Mouse (Mus musculus) limb, embryonic 11.5 days (tissue): ENCODE data around the gene Mrps35. TPM values are rescaled to one million over a fixed set of nuclear protein-coding genes. Genes with fewer than 3 reads are reported as not detected.

Experiments
- ATAC-seq: fragments of 200-750 bp; cut with Nextera tagmentation; 2 replicates; pipeline ENCODE4 v1.8.0; 2017; ENCODE audit warnings: low read depth; ENCODE audit not compliant: insufficient number of reproducible peaks, low FRiP score, low TSS enrichment
- DNase-seq: peaks from one replicate; pipeline ENCODE4 v3.0.0-alpha.2; 2015; ENCODE audit warnings: low spot score
- H3K27ac ChIP-seq: fragments of 300-500 bp; sonication (generic); replicated peaks from 2 replicates; pipeline ENCODE4 v1.5.1; 2014; ENCODE audit warnings: low read depth, mild to moderate bottlenecking, low read length
- H3K27me3 ChIP-seq: fragments of 300-500 bp; sonication (generic); 2 replicates; pipeline ENCODE4 v1.6.1; 2014; ENCODE audit warnings: mild to moderate bottlenecking, low read length, mixed read lengths; ENCODE audit not compliant: control insufficient read depth, insufficient read depth
- H3K36me3 ChIP-seq: fragments of 300-500 bp; sonication (generic); 2 replicates; pipeline ENCODE4 v1.6.1; 2014; ENCODE audit warnings: mild to moderate bottlenecking, low read length, moderate library complexity, mixed read lengths; ENCODE audit not compliant: control insufficient read depth, insufficient read depth
- H3K4me1 ChIP-seq: fragments of 300-500 bp; sonication (generic); 2 replicates; pipeline ENCODE4 v1.6.1; 2014; ENCODE audit warnings: low read length, mixed read lengths; ENCODE audit not compliant: control insufficient read depth, insufficient read depth
- H3K4me2 ChIP-seq: fragments of 300-500 bp; sonication (generic); 2 replicates; pipeline ENCODE4 v1.6.1; 2014; ENCODE audit warnings: low read depth, mild to moderate bottlenecking, moderate library complexity; ENCODE audit not compliant: severe bottlenecking
- H3K4me3 ChIP-seq: fragments of 300-500 bp; sonication (generic); 2 replicates; pipeline ENCODE4 v1.5.1; 2014; ENCODE audit warnings: low read depth, low read length
- H3K9ac ChIP-seq: fragments of 300-500 bp; sonication (generic); 2 replicates; pipeline ENCODE4 v1.6.1; 2014; ENCODE audit warnings: mild to moderate bottlenecking, low read length
- H3K9me3 ChIP-seq: fragments of 300-500 bp; sonication (generic); 2 replicates; pipeline ENCODE4 v1.6.1; 2016; ENCODE audit warnings: low read length; ENCODE audit not compliant: control insufficient read depth
- WGBS: fragments of 180-500 bp; shearing (Covaris S2); extraction: QIAGEN DNeasy Blood & Tissue Kit; methylation state at CpG from one replicate; pipeline ENCODE4 v1.1.7; 2014; 5-methylcytosine and 5-hydroxymethylcytosine counted together
- polyA plus RNA-seq: library from polyadenylated mRNA; unstranded; fragments of >200 nt; fragmentation: Nextera tagmentation; extraction: Ambion mirVana; gene quantifications from 2 replicates; pipeline ENCODE4 v1.2.1, GENCODE M21; 2014

The Mrps35 gene
- polyA plus RNA-seq, 1 experiment from 2014 or later: 111 TPM

- no peaks in the 10 kb centered on the region for H3K9me3 ChIP-seq
- peaks cover 5% of the 10 kb centered on the region for H3K36me3 ChIP-seq
- H3K4me1 ChIP-seq: peaks cover 7% of the 10 kb centered on the region
- peak overlapping the region; percentile 77 for H3K4me3 ChIP-seq
- DNase-seq (no peak), ATAC-seq (no peak)
- H3K4me2 ChIP-seq: peak overlapping the region; percentile 46
- WGBS: 55% methylated on average over 7 of the region's 7 CpGs
- no peaks in the 10 kb centered on the region for H3K27me3 ChIP-seq
- H3K27ac ChIP-seq: no peak overlapping the region
- peak overlapping the region; percentile 91 for H3K9ac ChIP-seq
These were observed 1.1 kb downstream of the Mrps35 start for GRCm38 (mm10) chr6:147043633-147044032.

GRCm38 (mm10) chr6:147049239-147049805 lies 6.8 kb downstream of the Mrps35 start:
- no peak for ATAC-seq

GRCm38 (mm10) chr6:147051666-147052065 lies 9.1 kb downstream of the Mrps35 start:
- H3K36me3 ChIP-seq: peaks cover 15% of the 10 kb centered on the region
- H3K4me2 ChIP-seq: no peak overlapping the region
- 95% methylated on average over 8 of the region's 8 CpGs for whole genome bisulfite sequencing
- H3K27me3 ChIP-seq: no peaks in the 10 kb centered on the region
- H3K9me3 ChIP-seq: no peaks in the 10 kb centered on the region
- no peak overlapping the region for H3K4me3 ChIP-seq
- DNase-seq (no peak), ATAC-seq (no peak)
- no peak overlapping the region for H3K9ac ChIP-seq
- H3K4me1 ChIP-seq: no peaks in the 10 kb centered on the region
- no peak overlapping the region for H3K27ac ChIP-seq

More at GRCm38 (mm10) chr6:147049239-147049805, 6.8 kb downstream of the Mrps35 start:
- Histone ChIP-seq H3K36me3 (peaks cover 10% of the 10 kb centered on the region), H3K4me1 (no peaks in the 10 kb centered on the region), H3K4me2 (no peak overlapping the region), H3K9ac (no peak overlapping the region), H3K4me3 (no peak overlapping the region), H3K27me3 (no peaks in the 10 kb centered on the region), H3K27ac (no peak overlapping the region), H3K9me3 (no peaks in the 10 kb centered on the region)
- no peak for DNase-seq
- 95% methylated on average over 13 of the region's 13 CpGs for WGBS

GRCm38 (mm10) chr6:147052440-147052839 lies 9.9 kb downstream of the Mrps35 start:
- Histone ChIP-seq H3K9me3 (no peaks in the 10 kb centered on the region), H3K9ac (no peak overlapping the region), H3K4me2 (no peak overlapping the region), H3K27ac (no peak overlapping the region), H3K27me3 (no peaks in the 10 kb centered on the region), H3K36me3 (peaks cover 15% of the 10 kb centered on the region), H3K4me1 (no peaks in the 10 kb centered on the region), H3K4me3 (no peak overlapping the region)
- 94% methylated on average over 9 of the region's 9 CpGs for WGBS
- no peak for ATAC-seq
- no peak for DNase-seq

- WGBS: 93% methylated on average over 19 of the region's 19 CpGs
- DNase-seq: no peak
These were observed 11.5 kb downstream of the Mrps35 start for GRCm38 (mm10) chr6:147053785-147054646.

GRCm38 (mm10) chr6:147055374-147055977 lies 12.9 kb downstream of the Mrps35 start:
- DNase-seq (no peak), ATAC-seq (no peak)
- H3K9ac ChIP-seq: no peak overlapping the region
- whole genome bisulfite sequencing: 90% methylated on average over 10 of the region's 10 CpGs
- no peaks in the 10 kb centered on the region for H3K9me3 ChIP-seq
- no peak overlapping the region for H3K4me3 ChIP-seq
- H3K27ac ChIP-seq: no peak overlapping the region
- H3K4me2 ChIP-seq: no peak overlapping the region
- H3K4me1 ChIP-seq: no peaks in the 10 kb centered on the region
- H3K36me3 ChIP-seq: peaks cover 9% of the 10 kb centered on the region
- no peaks in the 10 kb centered on the region for H3K27me3 ChIP-seq

More at GRCm38 (mm10) chr6:147053785-147054646, 11.5 kb downstream of the Mrps35 start:
- Histone ChIP-seq H3K27me3 (no peaks in the 10 kb centered on the region), H3K36me3 (peaks cover 8% of the 10 kb centered on the region), H3K4me3 (no peak overlapping the region), H3K4me2 (no peak overlapping the region), H3K9ac (no peak overlapping the region), H3K4me1 (no peaks in the 10 kb centered on the region), H3K9me3 (no peaks in the 10 kb centered on the region), H3K27ac (no peak overlapping the region)
- ATAC-seq: no peak

- WGBS: 63% methylated on average over 7 of the region's 7 CpGs
- no peak for DNase-seq
- H3K4me3 ChIP-seq: no peak overlapping the region
These were observed 16.8 kb downstream of the Mrps35 start for GRCm38 (mm10) chr6:147059326-147059725.

GRCm38 (mm10) chr6:147061630-147062029 lies 19.1 kb downstream of the Mrps35 start:
- peaks cover 8% of the 10 kb centered on the region for H3K36me3 ChIP-seq
- no peak for DNase-seq
- no peak for ATAC-seq

More at GRCm38 (mm10) chr6:147059326-147059725, 16.8 kb downstream of the Mrps35 start:
- H3K4me1 ChIP-seq: no peaks in the 10 kb centered on the region
- H3K9me3 ChIP-seq: no peaks in the 10 kb centered on the region
- no peak overlapping the region for H3K9ac ChIP-seq
- no peaks in the 10 kb centered on the region for H3K27me3 ChIP-seq
- no peak overlapping the region for H3K27ac ChIP-seq
- ATAC-seq: no peak
- no peak overlapping the region for H3K4me2 ChIP-seq
- H3K36me3 ChIP-seq: peaks cover 11% of the 10 kb centered on the region

More at GRCm38 (mm10) chr6:147061630-147062029, 19.1 kb downstream of the Mrps35 start:
- no peak overlapping the region for H3K4me2 ChIP-seq
- WGBS: 90% methylated on average over 9 of the region's 9 CpGs
- no peak overlapping the region for H3K27ac ChIP-seq
- H3K4me3 ChIP-seq: no peak overlapping the region
- H3K9ac ChIP-seq: no peak overlapping the region
- H3K9me3 ChIP-seq: no peaks in the 10 kb centered on the region
- H3K4me1 ChIP-seq: no peaks in the 10 kb centered on the region
- no peaks in the 10 kb centered on the region for H3K27me3 ChIP-seq
